Mouse (Mus musculus): ENCODE results near the gene Pdik1l.

Pdik1l gene

DNA sequence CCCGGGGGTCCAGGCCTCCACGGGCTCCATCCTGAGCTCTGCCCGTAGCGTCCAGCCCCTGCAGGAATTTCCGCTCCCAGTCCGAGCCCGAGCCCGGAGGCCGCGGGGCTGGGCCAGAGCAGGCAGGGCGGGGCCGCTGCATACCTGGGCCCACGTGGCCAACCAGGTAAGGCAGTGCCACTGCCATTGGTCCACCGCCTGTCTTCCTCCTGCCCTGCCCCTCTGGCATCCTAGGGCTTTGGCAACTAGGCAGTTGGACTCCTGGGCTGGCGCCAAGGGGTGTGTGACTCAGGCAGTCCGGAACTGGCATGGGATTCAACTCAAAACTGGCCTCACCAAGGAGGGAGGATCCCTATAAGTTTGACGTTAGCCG is 49.4 kb downstream of the Pdik1l start, which contains the start of gene Cnksr1:
Cnksr1 (minus strand) TSS at position 121 of the 373 bp plus-strand sequence.
- DNase-seq (ENCODE audit: low spot score), result peak; percentile 62

DNA sequence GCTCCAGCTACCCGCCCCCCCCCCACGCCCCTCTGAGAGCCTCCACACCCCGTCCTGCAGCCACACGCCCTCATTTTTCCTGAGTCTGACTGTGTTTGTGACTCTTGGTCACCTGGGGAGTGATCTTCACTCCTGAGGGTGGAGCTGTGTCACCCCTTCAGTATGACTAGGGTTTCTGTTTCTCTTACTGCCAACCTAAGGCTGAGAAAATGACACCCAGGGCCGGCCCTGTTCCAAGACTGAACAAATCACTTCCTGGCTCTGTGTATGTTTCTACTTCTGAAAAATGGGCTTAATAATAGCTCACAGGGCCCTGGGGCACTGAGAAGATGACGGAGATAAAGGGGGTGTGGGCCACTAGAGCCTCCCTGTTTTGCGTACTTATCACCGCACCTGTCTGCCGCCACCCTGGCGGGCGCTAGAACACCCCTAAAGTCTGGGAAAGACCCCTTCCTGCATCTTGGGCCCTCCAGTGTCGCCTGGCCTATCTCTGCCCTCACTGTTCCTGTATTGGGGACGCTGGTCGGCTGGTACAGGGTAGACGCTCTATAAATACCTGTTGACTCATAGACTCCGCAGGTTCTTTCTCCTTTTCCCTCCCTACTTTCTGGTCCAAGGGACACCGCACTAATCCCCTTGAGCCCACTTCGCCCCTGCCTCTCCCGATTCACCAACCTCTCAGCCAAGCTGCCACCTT is 50.0 kb downstream of the Pdik1l start:
- no peak for DNase-seq (ENCODE audit: low spot score)

DNA sequence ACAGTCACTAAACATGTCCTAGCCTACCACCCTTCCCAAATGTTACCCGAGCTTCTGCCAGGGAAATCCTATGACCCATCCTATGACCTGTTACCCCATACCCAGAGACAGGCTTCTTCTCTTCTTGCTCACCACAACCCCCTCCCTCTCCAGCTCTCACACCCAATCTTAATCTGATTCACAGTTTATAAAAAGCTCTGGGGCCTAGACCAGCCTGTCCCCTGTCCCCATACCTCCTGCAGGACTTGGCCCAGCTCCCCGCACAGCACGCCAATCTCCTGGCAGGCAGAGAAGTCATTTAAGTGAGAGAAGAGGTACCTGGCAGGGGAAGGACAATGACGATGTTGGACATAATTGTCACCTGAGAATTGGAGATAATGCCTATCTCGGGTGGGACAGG is 52.8 kb downstream of the Pdik1l start:
- no peak for DNase-seq (ENCODE audit: low spot score)

DNA sequence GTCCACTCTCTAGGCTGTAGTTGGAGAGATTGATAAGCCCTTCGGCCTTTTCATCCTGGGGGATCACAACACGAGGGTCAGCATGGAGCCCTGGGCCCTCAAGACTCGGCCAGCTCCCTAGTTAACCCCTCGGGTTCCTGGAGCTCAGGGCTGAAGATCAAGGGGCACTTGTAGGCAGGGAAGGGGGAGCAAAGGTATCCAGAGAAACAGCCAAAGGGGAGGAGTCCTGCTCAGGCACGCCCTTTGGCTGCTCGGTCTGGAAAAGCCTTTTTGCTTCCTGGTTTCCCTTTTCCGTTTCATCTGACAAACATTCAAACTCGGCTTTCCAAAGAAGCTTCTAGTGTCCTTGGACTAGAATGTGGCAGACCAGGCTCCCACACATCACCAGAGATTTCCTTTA is 57.3 kb downstream of the Pdik1l start:
- no peak for DNase-seq (ENCODE audit: low spot score)

DNA sequence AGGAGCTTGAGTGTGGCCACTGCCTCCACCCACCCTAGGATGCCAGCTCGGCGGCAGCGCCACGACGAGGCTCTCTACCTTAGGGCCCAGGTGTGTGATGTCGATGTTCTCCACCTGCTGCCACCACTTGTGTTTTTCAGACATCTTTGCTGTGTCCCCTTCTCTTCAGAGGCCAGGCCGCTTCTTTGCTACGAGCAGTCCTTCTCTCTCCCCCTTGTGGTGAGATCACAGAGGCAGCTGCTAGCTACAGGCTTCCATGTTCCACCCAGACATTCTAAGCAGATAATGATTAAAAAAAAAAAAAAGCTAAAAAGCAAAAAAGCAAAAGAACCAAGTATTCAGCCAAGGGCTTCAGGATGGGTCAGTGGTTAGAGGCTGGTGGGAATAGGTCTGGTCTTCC is 60.5 kb downstream of the Pdik1l start, which contains the start of gene Catsper4:
Catsper4 (minus strand) TSS at position 190 of the 400 bp plus-strand sequence.
- DNase-seq (ENCODE audit: low spot score), result no peak

All from urinary bladder, postnatal 10 days (tissue).